Mouse (Mus musculus) retina, postnatal 7 days (tissue): Measurements from ENCODE around the gene Lsr.

Experiments used
- DNase-seq: peaks from one replicate; pipeline ENCODE4 v3.0.0-alpha.2; 2012; ENCODE audit warnings: low read depth, low spot score

Lsr gene

GRCm38 (mm10) chr7:30973251-30973500 lies at the start of gene Lsr:
Lsr (minus strand) TSS chr7:30973464.
- no peak for DNase-seq

GRCm38 (mm10) chr7:31017104-31017901 lies 44.0 kb upstream of the Lsr start:
- no peak for DNase-seq

GRCm38 (mm10) chr7:31012971-31013370 lies 39.7 kb upstream of the Lsr start:
- no peak for DNase-seq

GRCm38 (mm10) chr7:31008889-31009288 lies 35.6 kb upstream of the Lsr start:
- no peak for DNase-seq

GRCm38 (mm10) chr7:31008175-31008574 lies 34.9 kb upstream of the Lsr start:
- DNase-seq = no peak

GRCm38 (mm10) chr7:31007775-31008174 lies 34.5 kb upstream of the Lsr start:
- DNase-seq = no peak

- no peak for DNase-seq
These were observed 29.4 kb upstream of the Lsr start for GRCm38 (mm10) chr7:31002650-31003049.

GRCm38 (mm10) chr7:31000505-31001020 lies 27.3 kb upstream of the Lsr start:
- DNase-seq = peak; percentile 37

GRCm38 (mm10) chr7:30996491-30996890 lies 23.2 kb upstream of the Lsr start:
- no peak for DNase-seq

GRCm38 (mm10) chr7:30993986-30994385 lies 20.7 kb upstream of the Lsr start:
- DNase-seq = no peak

GRCm38 (mm10) chr7:30992148-30992547 lies 18.9 kb upstream of the Lsr start:
- DNase-seq = no peak

- DNase-seq = no peak
These were observed 15.4 kb upstream of the Lsr start for GRCm38 (mm10) chr7:30988519-30989162.

- no peak for DNase-seq
These were observed 12.1 kb upstream of the Lsr start for GRCm38 (mm10) chr7:30985357-30985756.

- no peak for DNase-seq
These were observed 8.4 kb upstream of the Lsr start for GRCm38 (mm10) chr7:30981703-30982102.

GRCm38 (mm10) chr7:30973501-30974289 lies 431 bp upstream of the Lsr start, which contains the start of gene Fam187b:
Fam187b (plus strand) TSS chr7:30973790.
- peak; percentile 70 for DNase-seq

- DNase-seq = no peak
These were observed 626 bp downstream of the Lsr start for GRCm38 (mm10) chr7:30972426-30973250.

GRCm38 (mm10) chr7:30971901-30972300 lies 1.4 kb downstream of the Lsr start:
- DNase-seq = no peak

- no peak for DNase-seq
These were observed 4.1 kb downstream of the Lsr start for GRCm38 (mm10) chr7:30969174-30969573.

- no peak for DNase-seq
These were observed 4.7 kb downstream of the Lsr start for GRCm38 (mm10) chr7:30968611-30969010.

GRCm38 (mm10) chr7:30966657-30967056 lies 6.6 kb downstream of the Lsr start:
- DNase-seq = no peak

- no peak for DNase-seq
These were observed 7.6 kb downstream of the Lsr start for GRCm38 (mm10) chr7:30965677-30966076.
